Mouse (Mus musculus) bone marrow, adult 2 months (tissue): Measurements from ENCODE around the gene Pcdh15. TPM values are rescaled to one million over a fixed set of nuclear protein-coding genes. Genes with fewer than 3 reads are reported as not detected.

Experiments
- H3K27ac ChIP-seq: fragments of 200-500 bp; 2 replicates; pipeline ENCODE4 v1.5.1; 2012; ENCODE audit warnings: low read depth, mild to moderate bottlenecking, control low read depth, inconsistent platforms, low read length; ENCODE audit not compliant: control insufficient read depth, poor library complexity, insufficient read depth
- H3K4me1 ChIP-seq: fragments of 200-500 bp; 2 replicates; pipeline ENCODE4 v1.6.1; 2011; ENCODE audit warnings: low read length; ENCODE audit not compliant: control insufficient read depth, insufficient read depth
- H3K4me3 ChIP-seq: fragments of 200-500 bp; replicated peaks from 2 replicates; pipeline ENCODE3; 2011; ENCODE audit warnings: mild to moderate bottlenecking, low read depth, low read length, control low read depth; ENCODE audit not compliant: control insufficient read depth
- CTCF ChIP-seq: fragments of 200-500 bp; IDR thresholded peaks from 2 replicates; pipeline ENCODE4 v1.5.1; 2011; ENCODE audit warnings: low read length, control low read depth; ENCODE audit not compliant: control insufficient read depth, insufficient read depth
- POLR2A ChIP-seq: fragments of 200-500 bp; IDR thresholded peaks from 2 replicates; pipeline ENCODE4 v1.6.1; 2011; ENCODE audit warnings: low read depth, mild to moderate bottlenecking, control low read depth, low read length, borderline replicate concordance; ENCODE audit not compliant: control insufficient read depth
- WGBS: fragments of 180-500 bp; shearing (Covaris S2); methylation state at CpG from one replicate; pipeline ENCODE4 v1.1.7; 2018; 5-methylcytosine and 5-hydroxymethylcytosine counted together
- polyA plus RNA-seq: library from polyadenylated mRNA; stranded (reverse); fragments of >200 nt; gene quantifications from 2 replicates; pipeline ENCODE4 v1.2.4, GENCODE M21; 2011; ENCODE audit warnings: low replicate concordance; ENCODE audit not compliant: missing spikeins, insufficient read depth, insufficient read length

Gene Pcdh15
- polyA plus RNA-seq, 1 experiment: 0.47 TPM

DNA sequence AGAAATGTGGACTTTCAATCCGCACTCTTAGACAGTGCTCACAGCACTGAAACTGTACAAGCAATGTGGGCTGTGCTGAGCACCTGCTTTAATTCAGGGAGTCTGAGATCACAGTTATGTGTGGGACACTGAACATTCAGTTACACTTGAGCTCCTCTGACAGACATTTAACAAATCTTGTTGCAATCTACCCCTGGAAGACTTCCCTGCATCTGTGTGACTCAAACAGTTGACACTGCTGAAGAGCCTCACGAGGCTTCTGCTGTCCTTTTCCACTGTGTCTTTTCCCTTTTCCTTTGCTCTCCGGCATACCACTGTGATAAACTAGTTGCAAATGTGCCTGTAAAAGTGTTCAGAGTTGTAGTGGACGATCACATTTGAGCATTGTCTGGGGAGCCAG, 793.1 kb downstream of the Pcdh15 start:
- TF ChIP-seq POLR2A (no peak), CTCF (no peak)
- no peak overlapping the region for H3K27ac ChIP-seq
- H3K4me3 ChIP-seq: no peak overlapping the region
- WGBS: 70% methylated on average over 4 of the region's 4 CpGs
- no peaks in the 10 kb centered on the region for H3K4me1 ChIP-seq

GRCm38 (mm10) chr10:73896086-73896607, 797.0 kb downstream of the Pcdh15 start:
- H3K4me1 ChIP-seq: no peaks in the 10 kb centered on the region
- no peak overlapping the region for H3K27ac ChIP-seq
- TF ChIP-seq CTCF: no peak
- TF ChIP-seq POLR2A: no peak
- no peak overlapping the region for H3K4me3 ChIP-seq

DNA sequence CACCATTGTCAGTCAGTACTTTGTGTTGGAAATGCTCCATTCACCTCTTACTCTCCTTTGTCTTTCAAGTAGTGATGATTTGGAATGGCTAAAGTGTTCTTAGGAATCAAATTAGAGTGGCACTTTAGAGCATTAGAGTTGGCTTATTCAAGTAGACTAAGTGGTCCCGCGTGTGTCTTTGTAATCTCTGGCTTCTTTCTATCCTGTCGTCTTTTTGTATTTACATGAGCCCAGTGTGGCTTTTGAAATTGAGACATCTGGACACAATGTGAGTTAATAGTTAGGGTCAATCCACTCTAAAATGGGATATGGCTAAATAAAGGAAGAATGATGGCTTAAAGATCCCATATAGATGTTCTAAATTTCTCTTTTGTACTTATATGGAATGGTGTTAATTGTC, 800.0 kb downstream of the Pcdh15 start:
- H3K4me1 ChIP-seq: no peaks in the 10 kb centered on the region
- TF ChIP-seq CTCF: no peak
- no peak for TF ChIP-seq POLR2A
- WGBS: 80% methylated on average over 3 of the region's 3 CpGs
- no peak overlapping the region for H3K4me3 ChIP-seq
- no peak overlapping the region for H3K27ac ChIP-seq

DNA sequence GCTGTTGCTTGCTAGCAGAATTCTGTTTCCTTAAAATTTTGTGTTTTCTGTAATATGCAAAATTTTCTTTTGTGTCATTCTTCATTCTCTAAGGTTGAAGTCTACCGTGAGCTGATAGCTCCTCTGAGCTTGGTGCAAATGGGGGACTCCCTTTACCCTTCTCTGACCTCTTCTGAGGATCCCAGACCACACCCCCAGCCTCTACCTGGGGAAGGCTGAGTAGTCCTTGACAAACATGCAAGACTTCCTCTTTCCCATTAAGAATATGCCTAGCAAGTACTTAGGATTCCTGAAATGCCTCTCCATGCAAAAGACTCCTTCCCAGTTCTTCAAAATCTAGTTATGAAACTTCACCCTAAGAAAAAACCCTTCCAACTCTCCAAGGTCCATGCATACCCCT, 808.5 kb downstream of the Pcdh15 start:
- H3K4me1 ChIP-seq: no peaks in the 10 kb centered on the region

GRCm38 (mm10) chr10:73908568-73908967, 809.4 kb downstream of the Pcdh15 start:
- TF ChIP-seq CTCF (no peak), POLR2A (no peak)
- Histone ChIP-seq H3K4me3 (no peak overlapping the region), H3K4me1 (no peaks in the 10 kb centered on the region), H3K27ac (no peak overlapping the region)
- 53% methylated on average over 1 of the region's 1 CpGs for WGBS

More for the DNA sequence above, 808.5 kb downstream of the Pcdh15 start:
- H3K4me3 ChIP-seq: no peak overlapping the region
- TF ChIP-seq POLR2A (no peak), CTCF (no peak)
- no peak overlapping the region for H3K27ac ChIP-seq
- 50% methylated on average over 1 of the region's 1 CpGs for WGBS

GRCm38 (mm10) chr10:73915170-73915569, 816.0 kb downstream of the Pcdh15 start:
- Histone ChIP-seq H3K4me3 (no peak overlapping the region), H3K4me1 (no peaks in the 10 kb centered on the region), H3K27ac (no peak overlapping the region)
- WGBS: 68% methylated on average over 4 of the region's 4 CpGs
- TF ChIP-seq CTCF: no peak
- no peak for TF ChIP-seq POLR2A

DNA sequence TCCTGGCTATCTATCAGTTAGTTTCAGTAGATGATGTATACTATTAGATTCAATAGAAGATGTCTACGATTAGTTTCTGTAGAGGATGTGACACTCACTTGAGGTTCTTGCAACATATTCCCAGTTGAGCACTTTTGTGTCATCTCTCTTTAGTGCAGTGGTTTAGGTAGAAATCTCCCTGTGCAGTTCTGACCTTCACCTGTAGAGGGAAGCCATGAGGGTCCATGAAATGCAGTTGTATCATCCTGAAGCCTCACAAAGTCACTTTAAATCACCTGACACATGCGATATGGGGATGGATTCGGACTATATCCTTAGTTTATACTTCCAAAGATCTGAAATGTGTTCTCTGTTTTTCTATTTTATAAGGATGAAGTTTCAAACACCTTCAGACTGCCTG, 822.4 kb downstream of the Pcdh15 start:
- TF ChIP-seq POLR2A (no peak), CTCF (no peak)
- Histone ChIP-seq H3K27ac (no peak overlapping the region), H3K4me1 (no peaks in the 10 kb centered on the region), H3K4me3 (no peak overlapping the region)
- 61% methylated on average over 3 of the region's 3 CpGs for WGBS

DNA sequence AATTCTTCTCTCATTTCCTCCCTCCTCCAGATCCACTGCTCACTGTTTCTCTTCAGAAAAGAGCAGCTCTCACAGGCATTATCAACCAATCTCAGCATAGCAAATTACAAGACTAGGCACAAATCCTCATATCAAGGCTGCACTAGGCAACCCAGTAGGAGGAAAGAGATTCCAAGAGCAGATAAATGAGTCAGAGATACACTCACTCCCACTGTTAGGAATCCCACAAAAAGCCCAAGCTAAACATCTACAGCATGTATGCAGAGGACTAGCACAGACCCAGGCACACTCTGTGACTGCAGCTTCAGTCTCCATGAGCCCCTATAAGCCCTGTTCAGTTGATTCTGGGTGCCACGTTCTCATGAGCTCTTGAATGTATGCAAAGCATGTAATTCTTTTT, 829.5 kb downstream of the Pcdh15 start:
- no peaks in the 10 kb centered on the region for H3K4me1 ChIP-seq
- H3K4me3 ChIP-seq: no peak overlapping the region
- no peak overlapping the region for H3K27ac ChIP-seq
- WGBS: 61% methylated on average over 1 of the region's 1 CpGs
- TF ChIP-seq CTCF (no peak), POLR2A (no peak)

- 72% methylated on average over 5 of the region's 5 CpGs for WGBS
- H3K4me3 ChIP-seq: no peak overlapping the region
- H3K4me1 ChIP-seq: no peaks in the 10 kb centered on the region
- no peak overlapping the region for H3K27ac ChIP-seq
- TF ChIP-seq POLR2A (no peak), CTCF (no peak)
Measured at GRCm38 (mm10) chr10:73929718-73930117, 830.6 kb downstream of the Pcdh15 start.
